Mouse (Mus musculus): ENCODE data around the gene Grm7.

DNA sequence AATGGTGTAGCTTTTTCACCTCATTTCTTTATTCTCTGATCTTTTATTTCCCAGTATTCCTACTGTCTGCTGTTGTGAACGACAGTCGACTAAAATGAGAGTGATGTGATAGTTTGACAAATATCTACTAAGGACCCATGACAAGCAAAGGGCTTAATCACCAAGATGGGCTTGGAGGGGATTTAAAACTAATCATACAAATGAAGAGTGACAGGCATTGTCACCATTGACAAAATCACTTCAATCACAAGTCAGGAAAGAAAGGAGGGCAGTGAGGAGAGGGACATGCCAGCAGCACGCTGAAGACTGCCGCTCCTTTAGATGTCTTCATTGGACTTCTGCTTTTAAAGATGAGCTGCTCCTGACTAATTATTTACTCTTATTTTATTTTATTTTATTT is 78.0 kb downstream of the Grm7 start:
- no peak for TF ChIP-seq CTCF (conservative IDR thresholded peaks at IDR 0.05; ENCODE audit: low read length)
- no peak for TF ChIP-seq POU5F1 (IDR thresholded peaks at IDR 0.05; ENCODE audit: borderline replicate concordance, low read length)
